Mouse (Mus musculus) MEL-GATA-1-ER (cell line): ENCODE measurements around the gene Prr5l.

Experiments used
- DNase-seq: peaks from one replicate; pipeline ENCODE4 v3.0.0-alpha.2; 2012; ENCODE audit warnings: low read depth; ENCODE audit errors: extremely low read depth

The Prr5l gene

DNA sequence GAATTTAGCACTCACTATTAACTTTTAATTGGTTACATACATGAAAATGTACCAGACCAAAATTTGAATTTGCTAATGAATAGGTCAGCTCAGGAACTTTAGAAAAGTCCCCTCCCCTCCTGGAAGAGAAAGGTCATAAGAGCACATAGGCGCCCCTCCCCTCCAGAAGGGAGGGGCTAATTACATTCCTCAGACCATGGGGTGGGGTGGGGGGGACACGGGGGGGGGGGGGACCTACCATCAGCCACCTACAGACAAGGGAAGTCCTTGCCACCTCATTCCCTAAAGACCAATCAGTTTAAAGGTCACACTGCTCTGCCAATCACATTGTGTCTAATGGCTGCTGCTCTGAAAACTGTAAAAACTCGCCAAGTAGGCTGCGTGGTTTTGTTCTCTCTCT, 59.0 kb downstream of the Prr5l start:
- no peak for DNase-seq

DNA sequence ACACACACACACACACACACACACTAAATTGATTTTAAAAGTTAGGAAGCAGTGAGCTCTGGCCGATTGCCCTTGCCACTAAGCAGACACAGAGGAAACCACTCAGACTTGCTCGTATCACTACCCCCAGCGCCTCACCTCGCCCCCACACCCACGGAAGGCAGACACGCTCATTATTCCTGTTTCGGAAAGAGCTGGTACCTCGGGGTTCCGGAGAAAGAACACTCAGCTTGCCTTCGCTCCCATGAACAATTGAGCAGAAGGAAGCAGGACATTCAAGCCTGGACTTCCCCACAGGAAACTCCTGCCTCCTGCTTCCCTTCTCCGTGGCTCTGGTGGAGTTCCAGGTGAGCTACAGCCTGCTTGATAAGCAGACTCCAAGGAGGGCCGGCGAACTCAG, 60.0 kb downstream of the Prr5l start:
- DNase-seq: no peak

DNA sequence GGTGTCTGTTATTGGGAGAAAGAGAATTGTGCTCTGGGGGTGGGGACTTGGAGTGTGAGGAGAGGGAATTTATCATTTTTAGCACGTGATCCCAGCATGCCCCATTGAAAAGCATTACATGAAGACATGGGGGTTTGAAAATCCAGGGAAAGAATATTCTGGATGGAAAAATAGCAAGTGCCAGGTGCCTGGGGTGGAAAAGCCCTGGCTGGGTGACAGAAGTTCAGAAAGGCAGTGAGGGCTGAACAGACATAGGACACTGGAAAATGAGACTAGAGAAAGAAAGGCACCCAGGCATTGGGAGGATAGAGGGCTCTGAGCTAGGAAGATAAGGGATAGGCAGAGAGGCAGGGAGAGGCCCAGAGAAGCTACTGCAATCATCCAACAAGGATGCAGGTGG, 62.0 kb downstream of the Prr5l start:
- DNase-seq: no peak

DNA sequence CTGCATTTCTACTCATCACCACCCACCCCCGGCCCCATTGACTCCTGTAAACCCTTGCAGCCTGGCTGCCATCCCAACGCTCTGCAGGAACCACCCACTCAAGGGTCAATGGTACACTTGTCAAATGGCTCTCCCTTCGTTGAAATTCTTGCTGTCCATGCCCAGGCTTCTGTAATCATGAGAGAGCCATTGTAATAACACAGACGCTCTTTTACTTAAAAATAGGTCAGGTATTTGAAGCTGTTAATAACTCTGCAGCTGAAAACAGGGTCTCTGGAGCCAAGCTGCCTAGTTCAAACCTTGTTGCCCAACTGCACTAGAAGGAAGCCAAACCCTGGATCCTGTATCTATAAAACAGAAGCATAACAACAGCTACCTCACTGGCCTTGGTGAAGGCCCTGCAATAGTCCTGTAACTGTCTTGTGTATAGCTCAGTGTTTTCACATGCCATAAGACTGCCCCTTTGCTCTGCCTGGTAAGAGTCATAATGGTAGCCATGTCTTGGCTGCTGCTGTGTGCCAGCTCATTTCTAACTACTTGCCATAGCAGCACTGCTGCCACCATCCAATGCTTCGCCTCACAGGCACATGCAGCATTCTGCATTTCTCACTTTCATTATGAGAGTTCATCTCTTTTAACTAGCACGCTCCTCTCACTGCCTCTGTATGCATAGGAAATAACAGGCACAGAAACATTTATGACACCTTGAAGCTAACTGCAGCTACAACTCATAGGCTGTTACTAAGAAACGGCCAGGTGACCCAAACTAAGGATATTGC, 63.7 kb downstream of the Prr5l start:
- no peak for DNase-seq

DNA sequence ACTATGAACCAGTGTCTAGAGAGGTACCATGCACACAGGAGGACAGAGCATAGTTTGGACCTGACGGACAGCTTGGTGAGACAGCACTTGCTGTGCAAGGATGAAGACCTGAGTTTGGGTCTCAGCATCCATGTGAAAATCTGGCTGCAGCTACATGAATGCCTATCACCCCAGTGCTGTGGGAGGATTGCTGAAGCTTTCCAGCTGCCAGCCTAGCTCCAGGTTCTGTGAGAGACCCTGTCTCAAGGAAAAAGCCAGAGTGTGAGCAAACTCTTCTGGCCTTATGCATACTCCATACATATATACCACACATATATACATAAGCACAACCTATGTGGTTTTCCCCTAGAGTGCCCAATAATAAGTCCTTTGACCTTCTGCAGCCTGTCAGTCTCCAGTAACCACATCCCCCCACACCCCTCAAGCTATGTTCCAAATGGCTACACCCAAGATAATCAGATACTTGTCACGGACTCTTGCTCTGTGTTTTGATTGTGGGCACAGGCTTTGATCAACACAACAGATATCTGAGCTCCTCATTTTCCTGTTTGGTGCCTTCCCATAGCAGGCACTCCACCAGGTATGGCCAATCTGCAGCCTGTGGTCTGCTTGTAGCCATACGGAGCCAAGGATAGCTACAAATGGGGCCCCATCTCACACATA, 66.0 kb downstream of the Prr5l start:
- DNase-seq: no peak

DNA sequence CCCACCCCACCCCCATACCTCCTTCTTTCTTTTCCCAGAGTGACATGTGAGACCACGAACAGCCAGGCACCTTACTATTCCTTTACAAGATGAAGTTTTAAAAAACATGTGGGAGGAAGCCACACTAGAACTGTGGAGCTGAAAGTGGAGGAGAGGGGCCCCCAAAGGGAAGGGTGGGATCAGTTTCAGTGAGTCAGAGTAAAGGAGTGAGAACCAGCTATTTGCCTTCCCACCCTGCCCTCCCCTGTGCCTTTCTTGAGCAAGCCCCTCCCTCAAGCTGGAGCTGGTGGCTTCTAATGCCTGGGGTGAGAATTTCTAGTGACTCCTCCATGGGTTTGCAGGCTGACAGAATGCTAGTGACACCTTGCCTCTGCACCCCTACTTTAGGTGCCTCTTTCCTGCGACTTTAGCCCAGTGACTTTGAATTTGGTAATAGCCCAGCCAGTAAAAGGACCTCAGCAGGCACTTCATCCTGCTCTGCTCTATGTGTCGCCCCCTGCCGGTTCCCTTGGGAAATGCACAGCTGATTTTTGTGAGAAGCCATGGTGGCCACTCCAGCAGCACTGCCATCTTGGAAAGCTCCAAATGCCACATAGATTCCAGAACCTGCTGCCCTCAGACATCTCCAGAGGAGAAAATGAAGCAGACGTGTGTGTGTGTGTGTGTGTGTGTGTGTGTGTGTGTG, 67.4 kb downstream of the Prr5l start:
- DNase-seq: peak; percentile 15

DNA sequence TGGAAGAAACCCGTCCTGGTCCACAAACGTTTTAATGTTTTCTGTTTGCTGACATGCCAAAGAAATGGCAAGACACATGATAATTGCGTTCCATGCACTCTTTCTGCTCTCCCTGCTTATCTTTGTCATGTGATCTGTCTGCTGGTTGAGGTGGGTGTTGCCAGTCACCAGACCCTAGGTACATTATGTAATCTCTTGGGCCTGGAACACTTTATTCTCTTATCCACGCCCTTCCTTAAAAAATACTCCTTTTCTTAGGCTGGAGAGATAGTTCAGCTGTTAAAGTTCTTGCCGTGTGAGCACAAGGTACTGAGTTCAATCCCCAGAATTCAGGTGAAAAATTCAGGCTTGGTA, 68.6 kb downstream of the Prr5l start:
- no peak for DNase-seq

DNA sequence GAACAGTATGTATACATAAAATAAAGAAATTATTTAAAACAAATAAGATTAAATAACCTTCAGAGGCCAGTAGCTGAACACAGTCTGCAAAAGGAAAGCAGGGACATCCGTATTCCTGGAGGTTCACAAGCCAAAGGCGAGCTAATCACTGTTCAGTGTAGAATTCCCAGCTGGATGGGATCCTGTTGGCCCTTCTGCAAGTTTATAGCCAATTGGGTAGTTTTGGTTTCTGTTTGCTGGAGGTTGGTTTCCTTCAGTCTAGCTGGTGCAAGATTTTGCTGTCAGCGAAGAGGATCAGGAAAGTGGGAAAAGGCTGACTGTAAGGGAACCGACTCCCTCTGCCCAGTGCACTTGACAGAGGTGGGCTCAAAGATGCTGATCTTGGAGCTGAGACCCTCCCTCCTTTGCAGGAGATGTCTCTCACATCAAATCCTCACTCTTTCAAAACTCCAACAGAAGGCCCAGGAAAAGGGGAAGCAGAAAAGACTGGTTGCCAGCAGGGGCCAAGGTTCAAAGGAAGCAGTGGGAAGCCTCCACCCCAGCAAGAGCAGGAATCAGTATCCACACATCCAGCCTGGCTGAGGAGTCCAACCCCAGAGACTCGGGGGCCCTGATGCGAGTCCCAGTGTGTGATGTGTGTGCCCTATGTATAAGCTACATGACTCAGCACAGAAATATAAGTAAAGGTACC, 69.1 kb downstream of the Prr5l start:
- DNase-seq: no peak

DNA sequence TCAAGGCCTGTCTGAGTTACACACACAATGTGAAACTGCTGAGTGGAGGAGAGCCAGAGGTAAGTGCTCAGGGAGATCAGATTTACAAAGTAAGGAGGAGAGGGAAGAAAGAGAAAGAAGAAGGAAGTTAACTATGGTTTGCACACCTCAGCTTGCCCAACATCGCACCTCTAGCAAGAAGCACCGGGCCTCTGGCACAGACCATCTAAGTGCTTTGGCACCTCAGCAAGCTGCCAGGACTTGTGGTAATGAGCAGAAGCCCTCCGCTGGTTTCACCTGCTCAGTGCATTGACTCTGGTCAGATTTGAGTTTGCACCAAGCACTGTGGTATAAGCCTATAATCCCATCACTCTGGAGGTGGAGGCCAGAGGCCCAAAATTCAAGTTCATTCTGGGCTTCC, 70.9 kb downstream of the Prr5l start:
- no peak for DNase-seq

DNA sequence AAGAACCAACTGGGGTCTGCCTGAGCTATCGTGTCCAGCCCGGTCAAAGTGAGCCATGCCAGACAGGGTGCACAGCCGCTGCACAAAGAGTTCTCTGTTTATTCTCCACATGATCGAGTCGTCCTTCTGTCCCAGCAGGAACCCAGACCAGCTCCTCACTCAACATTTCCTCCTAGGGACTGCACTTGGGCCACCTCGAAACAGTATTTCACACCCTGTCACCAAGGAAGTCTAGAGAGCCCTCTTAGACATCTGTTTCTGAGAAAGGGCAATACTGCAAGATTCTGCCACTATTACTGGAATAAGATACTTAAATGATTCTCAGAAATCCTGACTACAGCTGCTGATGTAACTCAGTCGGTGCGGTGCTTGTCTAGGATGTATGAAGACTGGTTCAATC, 72.1 kb downstream of the Prr5l start:
- no peak for DNase-seq

DNA sequence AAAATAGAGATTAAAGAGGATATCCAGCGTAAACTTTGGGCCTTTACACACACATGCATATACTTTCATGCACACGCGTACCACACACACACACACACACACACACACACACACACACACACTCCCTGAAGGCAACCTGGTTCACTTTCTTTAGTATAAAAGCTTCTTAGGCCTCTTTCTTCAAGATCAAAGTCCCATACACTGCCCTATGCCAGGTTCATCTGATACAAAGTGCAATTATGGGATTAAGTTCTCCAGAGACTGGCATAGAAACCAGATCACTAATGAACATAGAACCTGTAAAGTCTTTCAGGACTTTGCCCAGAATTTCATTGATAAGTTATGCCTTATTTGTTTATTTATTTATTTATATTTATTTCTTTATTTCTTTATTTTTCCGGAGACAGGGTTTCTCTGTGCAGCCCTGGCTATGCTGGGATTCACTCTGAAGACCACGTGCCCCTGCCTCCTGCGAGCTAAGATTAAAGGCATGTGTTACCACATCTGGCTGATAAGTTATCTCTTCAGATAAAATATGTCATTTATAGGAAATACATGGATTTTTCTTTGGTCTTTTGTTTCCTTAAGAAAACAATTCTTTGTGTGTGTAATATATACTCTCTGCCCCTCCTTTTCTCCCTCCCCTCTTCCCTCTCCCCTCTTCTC, 73.1 kb downstream of the Prr5l start:
- no peak for DNase-seq

DNA sequence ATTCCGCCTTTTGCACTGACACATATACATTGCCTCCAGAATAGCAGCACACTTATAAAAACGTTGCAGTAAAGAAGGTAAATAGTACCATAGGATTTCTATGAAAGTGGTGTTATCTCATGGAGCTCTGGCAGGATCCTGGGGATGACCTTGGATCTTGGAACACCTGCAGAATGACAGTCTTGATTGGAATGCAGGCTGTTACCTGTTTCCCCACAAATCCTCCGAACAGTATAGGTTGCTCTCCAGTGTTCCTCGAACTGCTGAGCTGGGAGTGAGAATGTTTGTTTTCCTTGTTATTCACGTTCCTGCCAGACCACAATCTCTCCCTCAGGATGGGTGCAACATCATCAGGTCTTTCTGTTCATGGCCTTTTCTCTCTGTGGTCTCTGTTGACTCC, 75.1 kb downstream of the Prr5l start:
- DNase-seq: no peak

DNA sequence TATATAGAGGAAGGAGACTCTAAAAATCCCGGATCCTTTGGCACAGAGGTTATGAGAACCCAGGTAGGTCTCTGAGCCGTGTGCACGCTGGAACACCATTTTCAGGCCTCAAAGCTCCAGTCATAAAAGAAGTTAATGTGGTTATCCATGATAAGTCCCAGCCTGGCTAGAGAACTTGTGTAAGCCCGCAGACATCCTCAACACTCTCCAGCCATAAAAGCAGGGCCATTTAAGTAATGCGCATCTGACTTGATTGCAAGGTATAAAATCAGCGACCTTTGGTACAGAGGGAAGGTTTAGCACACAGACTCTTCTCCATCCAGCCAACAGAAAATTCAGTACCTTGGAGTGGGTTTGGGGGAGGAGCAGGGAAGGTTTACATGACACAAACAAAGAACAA, 80.6 kb downstream of the Prr5l start:
- no peak for DNase-seq

DNA sequence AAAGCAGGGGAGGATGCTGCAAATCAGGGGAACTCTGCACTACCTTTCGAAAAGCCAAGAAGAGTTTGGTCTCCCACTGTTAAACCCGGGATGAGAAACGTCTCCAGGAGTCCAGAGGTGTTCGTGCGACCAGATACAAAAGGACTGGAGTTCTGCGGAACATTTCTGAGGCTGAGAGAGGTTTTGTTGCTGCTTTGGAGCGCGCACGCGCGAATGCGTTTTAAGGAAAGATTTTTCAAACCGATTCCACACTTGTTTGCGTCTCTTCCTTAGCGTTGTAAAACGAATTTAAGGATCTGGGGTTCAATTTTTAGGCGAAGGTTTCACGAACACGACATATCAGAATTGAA, 85.0 kb downstream of the Prr5l start:
- DNase-seq: no peak

DNA sequence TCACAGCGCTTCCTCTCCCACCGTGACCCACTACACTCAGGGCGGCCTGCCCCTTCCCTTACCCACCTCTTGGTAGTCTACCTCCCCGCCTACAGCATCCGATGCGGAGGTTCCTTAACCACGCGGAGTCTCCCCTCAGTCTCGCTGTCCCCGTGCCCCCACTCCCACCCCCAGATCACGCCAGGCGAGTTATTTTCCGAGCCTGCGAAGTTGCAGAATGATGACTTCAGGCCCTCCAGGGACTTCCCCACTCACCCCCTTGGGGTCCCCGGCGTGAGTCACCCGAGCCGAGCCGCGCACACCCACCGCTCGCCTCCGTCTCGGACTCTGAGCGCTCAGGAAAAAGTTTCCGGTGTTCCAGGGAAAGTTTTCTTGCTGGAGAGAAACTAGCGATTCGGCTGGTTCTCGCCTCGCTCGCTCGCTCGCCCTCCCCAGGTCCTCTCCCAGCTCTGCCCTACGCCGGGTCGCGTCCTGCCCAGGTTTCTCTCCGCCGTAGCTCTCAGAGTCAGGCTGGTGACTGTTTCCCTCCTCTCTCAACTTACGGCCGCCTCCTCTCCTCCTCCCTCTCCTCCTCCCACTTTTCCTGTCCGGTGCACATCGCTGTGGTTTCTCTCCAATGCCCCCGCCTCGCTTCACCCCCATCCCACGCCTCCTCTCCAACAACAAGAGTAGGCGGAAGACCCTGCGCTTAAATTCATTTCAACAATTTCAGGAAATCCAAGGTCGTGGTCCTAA, 85.5 kb downstream of the Prr5l start:
- DNase-seq: no peak

DNA sequence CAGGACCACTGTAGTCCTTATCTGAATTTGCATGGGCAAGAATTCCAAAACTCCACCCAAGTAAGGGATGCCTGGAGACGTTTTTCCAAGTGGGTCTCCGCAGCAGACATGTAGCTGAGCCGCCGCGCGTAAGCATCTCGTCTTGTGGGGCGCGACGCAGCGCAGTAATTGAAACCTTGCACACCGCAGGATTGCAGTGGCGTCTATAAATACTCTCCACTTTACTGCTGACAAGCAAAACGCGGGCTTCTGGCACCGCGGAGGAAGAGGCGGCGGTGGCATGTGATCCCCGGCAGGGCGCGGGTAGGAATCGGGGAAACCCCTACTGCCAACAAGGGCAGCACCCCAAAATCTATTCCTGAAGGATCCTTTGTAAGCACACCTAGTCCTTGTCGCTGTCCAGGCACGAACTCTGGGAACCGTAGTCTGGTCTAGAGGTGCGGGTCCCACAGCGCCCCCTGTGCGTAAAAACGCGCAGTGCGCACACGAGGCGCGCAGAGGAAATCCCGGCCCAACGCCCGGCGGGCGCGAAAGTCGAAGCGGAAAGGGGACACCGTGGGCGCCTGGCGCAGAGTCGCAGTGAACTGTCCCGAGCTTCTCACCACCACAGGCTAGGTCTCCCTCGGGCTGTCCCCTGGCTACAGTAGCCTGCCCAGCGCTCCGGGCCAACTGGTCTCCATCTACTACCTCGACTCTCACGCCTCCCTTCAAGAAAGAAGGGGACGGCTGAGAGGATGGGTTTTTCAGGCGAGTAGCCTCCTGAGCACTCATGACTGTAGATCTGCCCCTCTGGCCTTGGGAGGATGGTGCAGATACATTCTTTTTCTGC, 86.3 kb downstream of the Prr5l start:
- no peak for DNase-seq

DNA sequence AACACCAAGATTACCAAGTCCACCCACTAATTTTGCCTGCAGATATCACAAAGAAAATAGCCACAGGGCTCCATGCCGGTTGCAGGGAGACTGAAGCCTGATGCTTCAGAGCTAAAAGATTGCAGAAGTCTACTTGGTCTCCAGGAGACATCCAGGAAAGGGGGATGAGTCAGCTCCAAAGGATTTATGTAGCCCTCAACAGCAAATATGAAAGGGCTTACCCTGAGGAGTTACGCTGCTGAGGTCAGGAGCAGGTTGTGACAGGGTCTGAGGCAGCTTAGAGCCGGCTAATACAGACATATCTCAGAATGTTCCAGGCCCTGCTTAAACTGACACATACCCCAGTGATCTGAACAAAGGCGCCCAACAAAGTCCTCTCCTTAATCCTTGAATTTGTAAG, 90.7 kb downstream of the Prr5l start:
- DNase-seq: no peak

DNA sequence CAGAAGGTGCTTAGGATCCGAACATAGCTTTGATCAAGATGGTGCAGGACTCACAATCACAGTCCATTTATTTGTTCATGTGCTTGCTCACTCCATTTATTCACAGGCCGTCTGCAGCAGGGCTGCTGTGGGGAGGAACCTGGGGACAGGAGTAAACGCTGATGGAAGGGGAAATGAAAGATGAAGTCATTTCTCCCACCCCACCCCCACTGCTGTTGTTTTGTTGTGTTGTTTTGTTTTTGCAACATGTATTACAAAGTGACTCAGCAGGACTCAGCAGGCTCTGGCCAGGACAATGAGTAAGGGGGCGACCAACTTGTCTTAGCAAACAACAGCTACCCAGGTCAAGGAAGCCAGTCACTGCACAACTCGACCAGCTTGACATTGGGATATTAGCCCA, 99.6 kb downstream of the Prr5l start:
- no peak for DNase-seq

DNA sequence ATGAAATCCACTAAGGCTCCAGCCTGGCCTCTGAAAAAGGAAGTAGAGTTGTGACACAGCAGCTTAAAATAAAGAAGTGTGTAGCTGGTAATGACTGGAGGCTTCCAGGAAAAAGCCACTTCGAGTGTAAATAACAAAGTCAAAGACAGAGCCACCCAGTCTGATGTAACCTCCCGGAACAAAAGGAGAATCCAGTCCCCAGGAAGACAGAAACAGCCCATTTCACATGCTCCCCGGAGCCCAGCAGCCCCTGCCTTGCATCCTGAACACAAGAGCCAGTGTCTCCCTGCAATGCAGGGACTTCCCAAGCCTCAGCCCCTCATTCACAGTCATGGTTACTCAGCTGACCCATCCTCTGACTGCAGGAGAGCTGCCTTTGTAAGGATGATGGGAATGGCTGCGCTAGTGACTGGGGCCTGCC, 101.5 kb downstream of the Prr5l start:
- peak; percentile 41 for DNase-seq

DNA sequence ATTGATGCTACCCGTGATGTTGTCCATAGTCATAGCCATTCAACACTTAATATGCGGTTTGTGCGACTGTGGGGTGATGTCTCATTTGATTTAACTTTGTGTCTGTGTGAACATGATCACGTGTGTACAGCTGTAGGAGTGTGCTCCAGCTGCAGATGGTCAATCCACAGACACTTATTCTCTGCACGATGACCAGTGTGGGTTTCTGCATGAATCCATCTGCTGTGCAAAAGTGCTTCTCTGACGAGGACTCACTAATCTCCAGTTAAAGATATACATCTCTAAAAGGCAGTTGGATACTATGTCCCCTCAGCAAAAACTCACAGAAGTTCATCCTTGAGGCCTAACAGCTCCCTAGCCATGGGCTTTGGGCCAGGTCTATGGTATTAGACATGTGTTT, 104.7 kb downstream of the Prr5l start:
- DNase-seq: no peak
